Mouse (Mus musculus) adrenal gland, postnatal 10 days (tissue): ENCODE measurements around the gene Cog2. TPM values are rescaled to one million over a fixed set of nuclear protein-coding genes. Genes with fewer than 3 reads are reported as not detected.

Experiments used
- DNase-seq: peaks from one replicate; pipeline ENCODE4 v3.0.0; 2021; ENCODE audit warnings: mixed read lengths
- total RNA-seq, 2 experiments: library from RNA; stranded (reverse); gene quantifications; 2 replicates each; pipeline ENCODE4 v1.2.3; 2021

Cog2 gene
- total RNA-seq, 2 experiments from 2014 or later, result 34.1 to 36.3 TPM

DNA sequence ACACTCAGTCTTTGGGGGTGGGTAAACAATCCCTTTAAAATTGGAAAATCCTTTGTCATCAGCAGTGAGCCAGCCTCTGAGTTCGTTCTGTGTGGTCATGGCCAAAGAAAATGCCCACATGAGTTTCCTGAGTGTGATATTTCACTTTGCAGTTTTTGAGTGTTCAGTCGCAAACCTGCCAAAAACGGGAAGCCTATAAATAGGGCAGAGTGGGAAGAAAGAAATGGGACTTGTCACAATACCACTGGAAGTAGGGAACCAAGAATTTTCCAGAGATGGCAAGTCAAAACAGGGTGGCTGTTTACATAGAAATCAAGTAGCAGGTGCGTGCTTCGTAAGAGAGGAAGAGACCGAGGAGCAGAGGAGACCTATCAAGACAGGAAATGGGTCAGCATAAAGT, 4.0 kb upstream of the Cog2 start:
- no peak for DNase-seq

- no peak for DNase-seq
These were observed 3.4 kb upstream of the Cog2 start for GRCm38 (mm10) chr8:124517142-124517541.

DNA sequence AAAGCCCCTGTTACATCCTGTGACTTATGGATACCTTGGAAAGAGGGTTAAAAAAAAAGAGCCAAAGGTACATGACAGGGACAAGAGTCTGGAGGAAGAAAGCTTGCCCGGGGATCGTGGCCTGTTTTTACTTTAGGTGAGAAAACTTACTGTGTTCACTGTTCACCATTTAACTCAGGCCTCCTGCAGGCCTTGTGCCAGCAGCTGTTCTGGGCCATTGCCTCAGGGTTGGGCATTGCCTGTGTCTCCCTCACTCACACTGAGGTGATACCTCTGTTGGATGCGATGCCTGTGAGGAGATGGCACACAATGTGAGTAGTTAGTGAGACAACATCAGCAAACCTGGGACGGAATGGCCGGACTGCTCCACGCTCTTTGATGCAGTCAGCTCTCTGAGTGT, 1.4 kb downstream of the Cog2 start:
- no peak for DNase-seq

DNA sequence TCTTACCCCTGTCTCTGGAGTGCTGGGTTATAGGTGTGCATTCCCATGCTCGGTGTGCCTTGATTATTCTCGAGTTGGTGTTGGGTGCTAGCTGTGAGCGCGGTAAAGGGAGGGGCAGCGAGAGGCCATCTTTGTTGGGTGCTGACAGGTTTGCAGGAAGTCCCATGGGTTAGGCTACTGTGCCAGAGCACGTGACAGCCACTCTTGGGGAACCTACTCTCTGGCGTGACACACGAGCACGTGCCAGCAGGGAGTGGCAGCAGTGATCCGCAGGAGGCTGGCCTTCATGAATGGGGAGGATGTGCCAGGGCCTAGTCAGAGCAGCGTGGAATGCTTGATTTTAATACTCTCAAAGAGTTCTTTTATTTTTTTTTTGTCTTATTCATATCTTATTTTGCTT, 5.7 kb downstream of the Cog2 start:
- peak; percentile 32 for DNase-seq

- DNase-seq, result no peak
These were observed 9.5 kb downstream of the Cog2 start for GRCm38 (mm10) chr8:124530076-124530475.

GRCm38 (mm10) chr8:124530556-124530955, 10.0 kb downstream of the Cog2 start:
- DNase-seq, result peak; percentile 32

GRCm38 (mm10) chr8:124530996-124531395, 10.4 kb downstream of the Cog2 start:
- no peak for DNase-seq

DNA sequence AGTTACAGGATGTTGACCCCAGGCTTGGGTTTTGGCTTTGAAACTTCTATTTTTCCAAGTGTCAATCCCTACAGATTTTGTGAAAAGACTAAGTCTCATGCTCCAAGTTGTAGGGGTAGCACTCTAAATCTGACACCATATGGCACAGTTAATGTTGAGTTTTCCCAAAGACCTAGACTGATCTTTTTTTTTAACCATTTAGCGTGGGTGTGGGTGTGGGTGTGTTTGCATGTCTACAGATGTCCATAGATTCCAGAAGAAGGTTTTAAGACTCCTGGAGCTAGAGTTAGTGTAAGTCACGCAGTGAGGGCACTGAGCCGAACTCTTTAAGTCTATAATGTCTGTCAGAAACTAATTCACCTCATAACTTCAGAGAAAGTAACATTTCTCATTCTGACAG, 12.1 kb downstream of the Cog2 start:
- no peak for DNase-seq

DNA sequence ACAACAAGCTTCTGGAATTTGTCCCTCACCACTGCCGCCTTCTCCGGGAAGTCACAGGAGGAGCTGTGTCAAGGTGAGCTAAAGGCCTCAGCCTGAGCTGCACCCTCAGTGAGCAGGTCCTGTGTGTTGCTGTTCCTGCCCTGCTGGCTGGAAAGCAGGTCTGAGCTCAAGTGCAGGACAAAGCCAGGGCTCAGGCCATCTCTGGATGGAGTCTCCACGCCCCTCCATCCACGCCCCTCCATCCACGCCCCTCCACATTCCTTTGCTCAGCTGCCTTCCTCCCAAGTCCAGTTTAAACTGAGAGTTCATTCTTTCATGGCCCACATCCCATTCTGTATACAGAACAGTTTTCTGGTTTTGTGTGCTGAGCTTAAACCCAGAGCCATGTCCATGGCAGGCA, 14.9 kb downstream of the Cog2 start:
- DNase-seq, result no peak

DNA sequence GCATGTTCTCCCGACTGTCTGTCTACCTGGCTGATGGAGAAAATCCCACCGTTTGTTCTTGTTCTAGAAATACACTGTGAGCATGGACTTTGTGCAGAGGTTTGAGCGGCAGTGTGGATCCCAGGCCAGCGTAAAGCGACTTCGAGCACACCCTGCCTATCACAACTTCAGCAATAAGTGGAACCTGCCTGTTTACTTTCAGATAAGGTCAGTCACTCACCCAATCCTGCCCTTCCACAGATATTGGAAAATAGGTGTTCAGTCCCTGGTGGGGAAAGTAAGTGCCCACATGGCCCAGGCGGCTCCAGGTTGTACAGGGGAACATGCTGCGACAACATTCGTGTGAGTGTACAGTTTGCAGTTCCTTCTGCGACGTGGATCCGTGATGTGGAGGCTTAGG, 20.3 kb downstream of the Cog2 start:
- no peak for DNase-seq

DNA sequence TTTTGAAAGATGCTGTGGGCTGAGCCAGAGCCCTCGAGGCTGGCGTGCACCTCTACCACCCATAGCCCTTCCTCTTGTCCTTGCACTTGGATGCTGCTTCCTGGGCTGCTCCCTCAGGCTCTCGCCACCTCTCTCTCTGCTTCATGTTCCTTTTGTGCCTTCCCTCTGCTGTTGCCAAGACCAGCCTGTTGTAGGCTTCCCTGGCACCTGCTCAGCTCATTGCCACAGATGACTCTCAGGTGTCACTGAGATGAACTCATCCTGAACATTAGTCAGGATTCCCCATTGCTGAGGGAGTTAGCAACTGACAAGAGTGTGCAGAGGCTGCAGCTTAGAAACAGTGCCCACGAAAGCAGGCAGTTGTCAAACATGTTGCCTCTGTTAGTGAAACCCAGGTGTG, 21.4 kb downstream of the Cog2 start:
- DNase-seq, result no peak

- no peak for DNase-seq
These were observed 22.7 kb downstream of the Cog2 start for GRCm38 (mm10) chr8:124543272-124543671.

DNA sequence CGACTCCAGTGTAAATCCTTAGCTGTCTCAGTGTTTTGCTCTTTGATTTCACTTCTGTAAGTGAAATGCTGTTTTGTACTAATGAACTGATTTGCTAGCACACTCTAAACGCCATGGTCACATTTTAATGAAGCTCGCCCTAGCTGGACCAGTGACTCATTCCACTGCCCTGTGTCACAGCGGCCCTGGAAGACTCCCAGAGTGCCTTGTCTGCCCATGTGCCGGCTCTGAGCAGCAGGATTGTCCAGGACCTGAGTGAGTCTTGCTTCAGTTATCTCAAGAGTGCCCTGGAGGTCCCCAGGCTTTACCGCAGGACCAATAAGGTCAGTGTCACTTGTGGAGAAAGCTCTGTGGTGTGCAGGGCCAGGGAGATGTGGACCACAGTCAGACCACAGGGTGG, 25.8 kb downstream of the Cog2 start:
- DNase-seq, result no peak

DNA sequence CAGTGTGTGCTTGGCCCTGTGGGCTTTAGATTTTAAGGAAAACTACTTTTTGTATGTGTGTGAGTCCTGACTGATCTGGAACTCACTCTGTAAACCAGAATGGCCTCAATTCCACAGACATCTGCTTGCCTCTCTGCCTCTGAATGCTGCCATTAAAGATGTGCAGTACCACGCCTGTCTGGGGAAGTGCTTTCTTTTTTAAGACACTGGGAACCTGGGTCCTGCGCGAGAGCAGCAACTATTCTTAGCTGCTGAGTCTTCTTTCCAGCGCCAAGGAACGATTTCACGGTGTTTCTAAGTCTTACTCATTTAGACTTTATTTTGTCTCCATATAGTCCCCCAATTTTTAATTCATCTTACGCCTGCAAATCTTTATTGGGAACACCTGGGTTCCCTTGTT, 26.2 kb downstream of the Cog2 start:
- no peak for DNase-seq

GRCm38 (mm10) chr8:124547269-124547668, 26.7 kb downstream of the Cog2 start:
- no peak for DNase-seq

DNA sequence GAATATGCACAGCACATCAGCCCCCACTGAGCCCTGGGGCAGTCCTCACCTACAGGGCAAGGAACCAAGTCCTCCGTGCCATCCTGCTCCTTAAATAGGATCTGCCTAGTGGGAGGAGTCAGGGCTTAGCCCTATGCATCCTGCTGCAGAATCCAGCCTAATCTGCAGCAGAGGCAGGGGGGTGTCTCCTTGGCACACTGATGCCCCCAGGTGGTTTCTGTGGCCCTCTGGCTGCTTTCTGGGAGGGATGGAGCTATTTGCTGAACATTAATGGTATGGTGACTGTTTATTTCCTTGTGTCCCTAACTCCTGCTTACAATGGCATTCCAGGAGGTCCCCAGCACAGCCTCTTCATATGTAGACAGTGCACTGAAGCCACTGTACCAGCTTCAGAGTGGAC, 27.6 kb downstream of the Cog2 start:
- no peak for DNase-seq

DNA sequence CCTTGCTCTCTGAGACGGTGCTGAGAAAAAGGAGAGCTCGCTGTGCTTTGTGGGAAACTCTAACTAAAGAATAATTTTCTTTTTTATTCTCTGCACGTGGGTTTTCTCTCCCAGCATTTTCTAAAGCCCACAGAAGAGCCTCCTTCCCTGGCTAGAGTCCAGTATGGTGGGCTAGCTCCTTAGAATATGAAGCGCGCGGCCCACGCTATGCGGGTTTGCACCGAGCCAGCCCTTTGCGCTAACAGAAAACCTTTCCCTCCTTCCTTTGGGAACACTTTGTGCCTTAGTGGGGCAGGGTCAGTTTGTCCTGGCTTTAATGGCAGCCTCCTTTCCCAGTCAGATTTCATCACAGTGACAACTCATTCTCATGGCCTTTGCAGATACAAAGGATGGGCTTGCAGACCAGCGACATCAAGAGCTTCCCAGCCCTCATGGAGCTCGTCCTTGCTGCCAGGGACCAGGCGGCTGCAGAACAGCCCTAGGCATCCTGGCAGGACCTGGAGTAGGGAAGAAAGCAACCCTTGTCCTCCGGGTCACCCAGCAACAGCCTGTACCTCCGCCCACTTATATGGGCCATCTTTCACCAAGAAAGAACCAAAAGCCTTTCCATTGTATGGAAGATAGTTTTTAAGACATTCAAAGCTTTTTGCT, 30.6 kb downstream of the Cog2 start:
- DNase-seq, result no peak

DNA sequence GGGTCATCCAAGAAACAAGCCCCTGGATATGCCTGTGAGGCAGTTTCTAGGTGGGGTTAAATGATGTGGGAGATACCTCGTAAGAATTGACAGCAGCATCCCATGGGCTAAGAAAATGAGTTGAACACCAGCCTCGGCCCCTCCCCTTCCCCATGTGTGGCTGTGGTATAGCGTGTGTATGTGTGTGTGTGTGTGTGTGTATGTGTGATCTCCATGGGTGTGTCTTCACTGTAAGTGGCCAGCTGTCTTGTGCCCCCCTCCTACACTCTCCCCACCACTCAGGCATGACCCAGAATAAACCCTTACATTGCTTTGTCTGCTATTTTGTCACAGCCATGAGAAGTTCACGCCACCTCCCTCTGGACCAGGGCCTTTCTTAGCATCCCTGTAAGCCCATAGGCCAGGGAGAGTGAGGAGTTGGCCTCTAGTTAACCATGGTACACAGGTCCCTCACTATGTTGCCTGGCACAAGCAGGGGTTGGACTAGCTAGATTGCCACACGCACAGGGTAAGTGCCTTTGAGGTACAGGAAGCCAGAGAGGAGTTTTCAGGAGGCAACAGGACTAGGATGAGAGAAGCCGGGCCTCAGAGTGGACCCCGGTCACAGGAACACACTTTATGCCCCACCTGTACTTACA, 34.7 kb downstream of the Cog2 start:
- DNase-seq, result no peak

- no peak for DNase-seq
These were observed 35.6 kb downstream of the Cog2 start for GRCm38 (mm10) chr8:124556164-124556563.

- peak; percentile 31 for DNase-seq
These were observed 36.1 kb downstream of the Cog2 start for GRCm38 (mm10) chr8:124556658-124557057.

GRCm38 (mm10) chr8:124557476-124557875, 36.9 kb downstream of the Cog2 start:
- DNase-seq, result no peak

- DNase-seq, result no peak
These were observed 46.6 kb downstream of the Cog2 start for GRCm38 (mm10) chr8:124567126-124567525.

- DNase-seq, result no peak
These were observed 47.0 kb downstream of the Cog2 start for GRCm38 (mm10) chr8:124567584-124567983.

GRCm38 (mm10) chr8:124569100-124569499, 48.5 kb downstream of the Cog2 start:
- DNase-seq, result no peak
